Mouse (Mus musculus) neutrophil, adult 83 days (primary cell): Measurements from ENCODE around the gene Gm8122. TPM values are rescaled to one million over a fixed set of nuclear protein-coding genes. Genes with fewer than 3 reads are reported as not detected.

Source experiments
- total RNA-seq, 2 experiments: library from RNA; stranded (reverse); gene quantifications; one replicate each; pipeline ENCODE4 v1.2.4; 2023

Gene Gm8122
- total RNA-seq = not detected

GRCm38 (mm10) chr14:43235204-43235603, at the start of gene Gm8122:
TSS of gene Gm8122 (minus strand) at chr14:43235304.

GRCm38 (mm10) chr14:43274986-43275511, 39.9 kb upstream of the Gm8122 start, which contains the start of gene Gm9732:
TSS of gene Gm9732 (plus strand) at chr14:43275036.

GRCm38 (mm10) chr14:43258349-43258748, 23.2 kb upstream of the Gm8122 start, which contains the start of gene Gm8126:
TSS of gene Gm8126 (plus strand) at chr14:43258649.

Other genes with a start within 250 kb of the Gm8122 start
- gene Gm8082, start 241.7 kb downstream of the Gm8122 start, total RNA-seq = not detected
- gene Gm10376, start 219.7 kb downstream of the Gm8122 start, total RNA-seq = not detected
- not detected for gene Gm8094, start 158.7 kb downstream of the Gm8122 start, total RNA-seq
- gene Gm8104, start 134.7 kb downstream of the Gm8122 start, total RNA-seq = not detected
- gene Gm7233, start 55.4 kb downstream of the Gm8122 start, total RNA-seq = not detected
- not detected for gene Gm8126, start 23.3 kb upstream of the Gm8122 start, total RNA-seq
- not detected for gene Gm9732, start 39.7 kb upstream of the Gm8122 start, total RNA-seq
- gene Gm8127, start 58.5 kb upstream of the Gm8122 start, total RNA-seq = not detected
- not detected for gene 1700001F09Rik, start 112.5 kb upstream of the Gm8122 start, total RNA-seq
- gene Gm8138, start 181.0 kb upstream of the Gm8122 start, total RNA-seq = not detected